Mouse (Mus musculus): ENCODE results near the gene Dcst1.

GRCm38 (mm10) chr3:89402693-89403092 is 37.6 kb upstream of the Dcst1 start, which contains the start of gene Lenep:
- no peak for TF ChIP-seq POLR2A (IDR thresholded peaks at IDR 0.05; ENCODE audit: low read depth, low read length)
- TF ChIP-seq CTCF (IDR thresholded peaks at IDR 0.05; ENCODE audit: borderline replicate concordance, insufficient read depth, low read length) = no peak

Data from embryonic fibroblast, embryonic 13.5 days (primary cell).